Mouse (Mus musculus): ENCODE measurements around the gene Vmn1r24.
"Not testable (repeated sequence)": the region's sequence is repeated elsewhere in the genome, so short reads cannot be mapped to it uniquely, and the experiment has no call there.

Vmn1r24 gene

DNA sequence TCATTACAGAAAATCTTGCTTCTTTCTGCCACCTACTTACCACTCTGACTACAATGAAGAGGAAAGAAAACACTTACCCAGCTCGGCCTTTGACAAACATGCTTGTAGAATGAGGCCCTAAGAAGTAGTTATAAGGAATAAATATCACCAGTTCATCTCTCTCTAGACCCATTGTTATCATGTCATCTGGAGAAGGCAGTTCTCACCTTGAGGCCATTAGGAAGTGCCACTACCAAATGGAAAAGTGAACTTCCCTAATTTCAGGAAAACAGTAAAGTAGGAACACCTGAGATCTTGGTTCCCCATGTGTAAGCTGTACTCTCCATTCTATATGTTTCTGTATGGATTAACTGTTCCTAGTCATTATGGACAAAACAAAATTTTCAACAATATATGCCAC is at the start of gene Vmn1r24:
Vmn1r24 (minus strand) TSS at position 101 of the 400 bp plus-strand sequence.
- not testable (repeated sequence) for DNase-seq (ENCODE audit: inconsistent ontology term)

DNA sequence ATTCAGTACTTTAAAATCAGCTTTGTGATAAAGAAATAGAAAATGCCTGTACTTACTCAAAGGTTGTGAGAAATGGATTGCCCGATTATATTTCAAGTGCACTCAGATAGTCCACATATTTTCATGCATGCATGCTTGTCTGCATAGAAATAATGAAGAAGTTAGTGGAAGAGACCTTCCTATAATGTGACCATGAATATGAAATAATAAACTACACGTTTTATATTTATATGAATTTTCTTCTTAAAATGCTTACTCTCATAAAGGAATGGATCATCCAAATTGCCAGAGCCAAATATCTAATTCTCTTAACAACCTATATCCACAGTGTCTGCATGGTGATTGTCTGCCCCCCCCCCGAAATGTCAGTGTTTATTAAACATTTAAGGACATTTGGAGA is 19.4 kb upstream of the Vmn1r24 start, which contains the start of gene Vmn1r25:
Vmn1r25 (minus strand) TSS at position 101 of the 400 bp plus-strand sequence.
- DNase-seq (ENCODE audit: inconsistent ontology term), result no peak

DNA sequence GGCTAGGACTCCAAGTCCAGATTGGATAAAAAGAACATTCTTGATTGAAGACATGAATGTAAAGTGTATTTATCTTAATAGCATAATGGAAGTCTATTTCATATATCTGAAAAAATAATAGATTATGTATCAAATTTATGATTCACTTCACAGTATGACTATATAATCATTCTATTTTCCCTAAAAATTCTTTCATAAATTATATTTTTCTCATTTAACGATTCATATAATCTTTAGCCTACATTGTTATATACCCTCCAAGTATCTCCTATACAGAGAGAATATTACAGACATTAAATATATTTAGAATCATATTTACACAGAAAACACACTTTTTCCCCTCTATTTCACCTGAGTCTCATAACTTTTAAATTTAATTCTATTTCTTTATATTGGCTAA is 34.6 kb downstream of the Vmn1r24 start, which contains the start of gene Vmn1r23:
Vmn1r23 (minus strand) TSS at position 101 of the 400 bp plus-strand sequence.
- no peak for DNase-seq (ENCODE audit: inconsistent ontology term)

DNA sequence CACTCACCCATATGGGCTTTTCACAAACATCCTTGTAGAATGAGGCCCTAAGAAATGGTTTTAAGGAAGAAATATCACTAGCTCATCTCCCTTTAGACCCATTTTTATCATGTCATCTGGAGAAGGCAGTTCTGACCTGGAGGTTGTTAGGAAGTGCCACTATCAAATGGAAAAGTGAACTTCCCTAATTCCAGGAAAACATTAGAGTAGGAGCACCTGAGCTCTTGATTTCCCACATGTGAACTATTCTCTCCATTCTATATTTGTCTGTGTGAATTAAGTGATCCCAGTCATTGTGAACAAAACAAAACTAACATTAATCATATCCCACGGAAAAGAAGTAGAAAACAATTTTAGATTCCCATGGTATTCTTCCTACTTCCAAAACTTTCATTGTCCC is 53.4 kb downstream of the Vmn1r24 start, which contains the start of gene Vmn1r22:
Vmn1r22 (minus strand) TSS at position 101 of the 400 bp plus-strand sequence.
- no peak for DNase-seq (ENCODE audit: inconsistent ontology term)
